Mouse (Mus musculus): ENCODE measurements at regions not wholly inside any gene's neighbourhood (a gene's known extent, or its start where the extent isn't known, plus 50 kb on each side); places are given as distances from the start of the nearest gene placed in this dataset.

DNA sequence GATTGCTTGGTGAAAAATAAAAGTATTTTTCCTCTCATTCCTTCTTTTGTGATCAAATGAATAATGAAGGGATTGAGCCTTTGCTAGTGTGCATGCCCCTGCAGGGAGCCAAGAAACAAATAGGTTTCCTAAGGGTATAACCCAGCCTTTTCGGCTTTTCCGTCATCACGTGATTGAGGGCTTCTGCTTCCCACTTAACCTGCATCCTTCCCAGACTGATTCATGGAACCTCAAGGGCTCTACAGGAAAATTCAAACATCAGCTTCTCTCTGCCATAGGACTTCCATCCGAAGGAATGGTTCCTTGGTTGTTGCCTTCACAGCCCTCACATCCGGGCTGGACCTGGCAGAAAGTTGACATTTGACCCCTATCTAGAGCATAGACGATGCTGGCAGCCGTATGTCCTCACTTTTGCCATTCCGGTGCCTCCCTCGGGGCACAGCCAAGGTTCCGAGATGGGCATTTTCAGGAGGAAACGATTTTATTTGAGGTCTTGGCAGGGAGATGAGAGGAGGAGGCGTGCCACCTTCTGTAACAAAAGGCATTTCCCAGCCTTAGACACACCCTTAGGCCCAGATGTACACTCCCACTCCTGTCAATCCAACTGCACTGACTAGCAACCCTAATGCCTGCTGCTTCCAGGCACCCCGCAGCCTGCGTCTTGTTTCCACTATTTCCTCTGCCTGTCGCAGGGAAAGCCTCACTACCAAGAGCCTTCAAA, 112.2 kb upstream of the Adgrf1 start:
- TF ChIP-seq POLR2A (IDR thresholded peaks at IDR 0.05; ENCODE audit: insufficient read depth, low read depth, low read length) (no peak), CTCF (IDR thresholded peaks at IDR 0.05; ENCODE audit: insufficient read depth, low read depth, low read length) (no peak)

Measured in olfactory bulb, adult 2 months (tissue).